Mouse (Mus musculus) gastrocnemius, adult 18-20 months (tissue): ENCODE data around the gene Mon2. TPM values are rescaled to one million over a fixed set of nuclear protein-coding genes. Genes with fewer than 3 reads are reported as not detected.

ENCODE experiments used
- DNase-seq: peaks from one replicate; pipeline ENCODE4 v3.0.0; 2021; ENCODE audit warnings: low spot score
- total RNA-seq, 2 experiments: library from RNA; stranded (reverse); gene quantifications; 2 replicates each; pipeline ENCODE4 v1.2.3; 2021

Mon2 gene
- total RNA-seq, 2 experiments from 2014 or later, result 31.4 to 34.8 TPM

DNA sequence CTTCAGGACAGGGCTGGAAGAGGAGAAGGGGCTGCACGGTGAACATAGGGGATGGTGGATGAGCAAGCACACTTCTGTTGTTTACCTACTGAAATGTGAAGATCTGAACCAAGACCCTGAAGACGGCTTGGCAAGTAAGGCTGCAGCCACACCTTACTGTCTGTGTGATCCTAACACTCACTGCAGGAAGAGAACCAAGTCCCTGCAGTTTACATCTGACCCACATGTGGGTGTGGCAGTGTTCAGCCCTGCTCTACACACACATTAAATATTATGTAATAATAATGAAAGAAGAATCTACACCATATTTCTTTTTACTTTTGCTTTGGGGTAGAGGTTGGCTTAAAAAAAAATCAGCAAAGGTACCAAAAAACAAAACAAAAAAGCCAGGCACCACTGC is 78.5 kb downstream of the Mon2 start:
- DNase-seq, result no peak

DNA sequence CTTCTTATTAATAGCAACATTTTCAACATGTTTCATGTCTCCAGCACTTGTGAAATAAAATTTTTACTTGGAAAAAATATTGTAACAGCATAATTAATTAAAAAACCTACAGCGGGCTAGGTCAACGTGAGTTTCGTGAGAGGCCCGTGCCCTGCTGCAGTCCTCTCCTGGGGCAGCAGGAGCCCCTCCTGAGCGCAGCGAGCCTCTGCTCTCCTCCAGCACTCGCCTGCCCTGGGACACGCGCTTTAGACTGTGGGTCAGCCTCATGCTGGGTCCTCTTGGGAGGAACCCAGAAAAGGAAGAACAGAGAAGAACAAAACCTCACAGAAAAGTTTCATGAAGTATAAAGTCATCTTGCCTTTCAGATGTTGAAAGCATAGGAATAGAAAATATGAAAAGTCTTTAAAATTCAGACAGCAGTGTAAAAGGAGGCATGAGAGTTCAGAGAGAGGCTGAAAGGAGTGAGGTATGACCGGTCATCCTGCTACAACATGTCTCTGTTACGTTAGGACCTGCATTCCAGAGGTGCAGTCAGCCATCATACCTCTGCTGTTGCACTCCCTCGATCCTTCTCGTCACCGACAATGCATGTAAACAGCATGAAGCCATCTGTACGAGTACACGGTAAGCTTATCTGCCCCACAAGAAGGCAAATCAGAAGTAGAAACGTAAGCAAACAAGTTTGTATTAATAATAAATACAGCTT is 81.8 kb downstream of the Mon2 start:
- DNase-seq, result no peak

DNA sequence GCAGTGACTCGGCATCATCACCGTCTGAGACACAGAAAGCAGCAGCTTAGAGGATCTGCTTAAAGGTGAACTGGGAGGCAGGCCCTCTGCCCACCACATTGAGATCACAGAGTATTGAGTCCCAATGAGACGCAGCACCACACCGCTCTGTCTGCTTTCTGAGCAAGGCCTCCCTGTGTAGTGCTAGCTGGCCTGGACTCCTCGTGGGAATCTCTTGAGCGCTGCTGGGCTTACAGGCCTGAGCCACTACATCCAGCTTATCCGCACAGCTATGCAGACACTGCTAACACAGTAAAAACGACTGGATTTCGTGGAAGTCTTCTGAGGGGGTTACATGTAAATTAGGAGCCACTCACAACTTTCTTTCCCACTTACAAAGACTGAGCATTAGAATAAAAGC is 84.7 kb downstream of the Mon2 start:
- DNase-seq, result no peak

DNA sequence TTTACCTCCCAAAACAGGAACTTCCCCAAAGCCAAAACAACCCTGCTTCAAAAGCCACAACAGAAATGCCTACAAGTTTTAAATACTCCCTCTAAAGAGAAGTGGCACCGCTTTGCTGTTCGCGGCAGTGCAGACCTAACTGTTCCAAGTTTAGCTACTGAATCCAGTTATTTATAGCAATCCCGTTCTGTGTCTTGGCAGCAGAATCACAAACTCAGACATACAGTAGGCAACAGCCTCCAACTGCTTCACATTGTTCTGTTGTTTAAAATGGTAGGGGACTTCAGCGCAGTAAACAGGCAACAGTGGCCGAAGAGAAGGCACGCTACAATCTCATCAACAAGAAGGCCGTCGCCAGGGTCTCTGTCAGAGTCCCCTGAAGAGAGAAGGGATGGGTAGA is 85.3 kb downstream of the Mon2 start:
- peak; percentile 36 for DNase-seq

DNA sequence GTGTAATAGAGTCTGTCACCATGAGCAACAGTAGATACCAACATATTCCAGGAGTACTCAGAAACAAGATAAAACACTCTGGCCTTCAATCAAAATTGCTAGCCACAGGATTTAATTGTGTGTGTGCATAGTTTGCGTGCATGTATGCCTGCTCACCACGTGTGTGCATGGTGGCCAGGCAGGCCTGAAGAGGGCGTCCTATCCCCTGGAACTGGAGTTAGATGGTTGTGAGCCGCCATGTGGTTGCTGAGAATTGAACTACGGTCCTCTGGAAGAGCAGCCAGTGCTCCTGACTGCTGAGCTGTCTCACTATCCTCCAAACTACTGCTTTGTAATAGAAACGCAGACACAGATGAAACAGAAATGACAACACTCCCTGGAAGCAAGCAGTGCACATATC is 85.7 kb downstream of the Mon2 start:
- no peak for DNase-seq

DNA sequence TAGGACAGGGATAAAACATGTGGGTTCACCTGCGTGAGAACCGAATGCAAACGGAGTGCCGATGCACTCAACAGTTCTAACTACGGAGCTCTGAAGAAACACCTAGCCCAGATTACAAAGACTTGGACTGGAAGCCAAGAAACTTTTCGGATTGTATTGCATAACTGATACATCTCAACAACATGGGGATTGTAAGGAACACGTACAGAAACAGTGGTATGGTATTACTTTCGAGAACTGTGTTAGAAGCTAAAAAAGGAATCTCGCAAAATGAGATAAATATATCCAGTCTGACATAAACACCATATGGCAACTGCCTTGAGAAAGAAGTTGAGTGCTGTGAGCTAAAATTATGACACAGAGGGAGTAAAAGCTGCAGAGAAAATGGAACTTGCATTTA is 86.4 kb downstream of the Mon2 start:
- DNase-seq, result no peak

DNA sequence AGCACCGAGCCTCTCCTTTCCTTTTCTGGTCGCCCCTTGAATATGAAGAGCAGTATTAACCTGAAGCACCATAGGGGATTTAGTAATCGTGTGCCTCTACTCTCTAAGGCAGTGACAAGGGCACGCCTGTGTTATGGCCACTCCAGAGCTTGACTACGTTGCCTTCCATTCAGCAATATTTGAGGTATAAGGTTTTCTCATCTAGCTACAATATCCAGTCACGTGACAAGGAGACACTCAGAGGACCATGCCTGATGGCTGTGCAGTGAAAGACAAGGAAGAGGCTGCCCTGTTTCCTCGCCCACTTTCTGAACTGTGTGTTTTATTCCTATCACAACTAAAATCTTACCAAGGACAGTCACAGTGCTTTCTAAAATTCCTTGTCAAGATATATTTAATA is 87.9 kb downstream of the Mon2 start:
- no peak for DNase-seq

DNA sequence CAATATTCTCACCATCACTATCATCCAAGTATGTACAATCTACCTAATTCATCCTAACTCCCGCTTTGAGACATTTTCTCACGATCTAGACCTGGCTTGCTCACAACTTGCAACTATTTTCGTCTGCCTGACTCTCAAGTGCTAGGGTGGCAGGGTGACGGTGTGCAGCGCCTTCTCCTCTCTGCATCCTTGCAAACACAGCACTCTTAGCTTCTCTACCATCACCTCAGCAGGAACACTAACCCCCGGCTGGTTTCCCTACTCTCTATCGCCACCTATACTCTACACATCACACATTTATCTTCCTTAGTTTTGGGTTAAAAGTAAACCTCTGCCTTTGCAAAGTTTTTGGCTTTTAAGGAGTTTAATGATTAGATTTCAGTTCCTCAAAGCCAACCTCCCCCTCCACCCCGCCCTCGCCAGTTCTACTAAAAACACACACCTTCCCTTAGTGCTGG is 88.6 kb downstream of the Mon2 start:
- DNase-seq, result peak; percentile 39

DNA sequence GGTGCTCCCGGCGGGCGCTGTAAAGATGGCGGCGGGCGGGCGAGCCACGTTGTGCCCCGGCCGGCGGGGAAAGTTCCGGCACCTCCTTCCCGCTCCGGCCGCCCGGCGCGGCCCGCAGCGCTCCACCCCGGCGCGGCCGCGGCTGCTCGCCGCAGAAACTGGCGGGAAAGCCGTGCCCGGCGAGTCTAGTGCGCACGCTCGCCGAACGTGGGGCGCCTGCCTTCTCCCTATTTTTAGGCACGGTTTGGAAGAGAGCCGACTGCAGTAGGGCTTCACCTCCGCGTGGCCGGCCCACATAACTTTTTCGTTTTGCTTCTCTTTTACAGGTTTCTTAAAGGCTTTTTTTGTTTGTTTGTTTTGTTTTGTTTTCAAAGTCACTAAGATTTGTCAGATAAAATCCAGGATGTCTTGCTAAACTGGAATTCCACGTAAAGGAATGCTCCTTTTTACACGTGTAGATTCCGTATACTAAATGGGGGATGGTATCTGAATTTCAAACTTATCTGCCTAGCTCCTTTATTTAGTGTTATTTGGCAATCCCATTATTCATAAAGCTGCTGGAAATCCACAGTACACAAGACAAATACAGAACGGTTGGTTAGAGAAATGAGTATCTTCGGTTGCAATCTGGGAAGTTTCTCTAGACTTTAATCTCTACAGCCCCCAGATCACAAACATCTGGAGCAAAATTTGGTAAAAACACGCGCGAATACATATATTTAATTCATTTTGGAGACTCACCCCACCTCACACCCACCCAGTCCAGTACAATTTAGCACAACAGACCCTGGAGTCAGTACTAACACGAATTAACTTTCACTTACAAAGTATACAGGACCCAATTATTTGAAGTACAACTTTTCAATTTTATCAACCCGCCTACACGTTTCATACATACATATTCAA is 89.7 kb downstream of the Mon2 start:
- peak; percentile 88 for DNase-seq

DNA sequence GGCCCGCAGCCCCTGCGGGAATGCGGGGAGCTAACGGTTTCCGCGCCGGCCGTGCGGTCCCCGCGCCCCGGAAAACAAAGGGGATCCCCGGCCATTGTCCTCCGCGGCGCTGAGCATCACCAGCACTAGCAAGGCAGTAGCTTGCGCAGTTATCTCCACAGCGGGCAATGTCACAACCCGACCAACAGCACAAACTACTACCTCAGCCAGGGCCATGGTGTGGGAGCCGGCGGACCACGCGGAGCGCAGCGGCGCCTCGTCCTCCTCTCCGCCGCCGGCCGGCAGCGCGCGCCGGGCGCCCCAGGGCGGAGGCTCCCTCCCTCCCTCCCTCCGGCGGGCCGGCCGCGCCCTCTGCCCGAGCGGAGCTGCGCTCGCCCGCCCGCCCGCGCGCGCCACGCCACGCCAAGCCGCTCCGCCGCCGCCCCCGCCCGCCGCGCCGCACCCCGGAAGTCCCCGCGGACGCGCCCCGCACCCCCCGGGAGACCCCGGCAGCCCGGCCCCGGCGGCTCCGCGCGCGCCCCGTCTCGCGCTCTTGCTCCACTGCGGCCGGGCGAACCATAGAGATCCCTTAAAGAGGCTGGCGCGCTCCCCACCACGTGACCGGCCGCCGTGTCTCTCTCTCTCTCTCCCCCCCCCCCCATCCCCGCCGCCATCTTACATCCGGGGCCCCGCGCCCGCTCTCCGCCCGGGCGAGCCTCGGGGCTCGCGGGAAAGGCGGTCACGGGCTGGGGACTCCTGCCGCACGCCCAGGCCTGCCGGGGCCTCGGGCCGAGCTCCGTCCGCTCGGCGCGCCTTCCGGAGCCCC is 90.6 kb downstream of the Mon2 start:
- peak; percentile 79 for DNase-seq

DNA sequence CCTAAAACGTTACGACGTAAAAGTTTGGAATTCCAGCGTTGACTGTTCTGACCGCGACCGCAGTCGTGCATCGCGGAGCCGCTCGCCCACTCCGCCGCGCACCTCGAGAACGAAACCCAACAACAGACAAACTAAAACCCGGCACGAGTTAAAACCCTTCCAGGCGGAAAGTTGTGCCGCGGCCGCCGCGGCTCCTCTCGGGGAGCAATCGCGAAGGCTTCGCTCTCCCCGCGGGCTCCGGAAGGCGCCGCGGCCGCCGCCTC is 91.1 kb downstream of the Mon2 start:
- DNase-seq, result peak; percentile 19

DNA sequence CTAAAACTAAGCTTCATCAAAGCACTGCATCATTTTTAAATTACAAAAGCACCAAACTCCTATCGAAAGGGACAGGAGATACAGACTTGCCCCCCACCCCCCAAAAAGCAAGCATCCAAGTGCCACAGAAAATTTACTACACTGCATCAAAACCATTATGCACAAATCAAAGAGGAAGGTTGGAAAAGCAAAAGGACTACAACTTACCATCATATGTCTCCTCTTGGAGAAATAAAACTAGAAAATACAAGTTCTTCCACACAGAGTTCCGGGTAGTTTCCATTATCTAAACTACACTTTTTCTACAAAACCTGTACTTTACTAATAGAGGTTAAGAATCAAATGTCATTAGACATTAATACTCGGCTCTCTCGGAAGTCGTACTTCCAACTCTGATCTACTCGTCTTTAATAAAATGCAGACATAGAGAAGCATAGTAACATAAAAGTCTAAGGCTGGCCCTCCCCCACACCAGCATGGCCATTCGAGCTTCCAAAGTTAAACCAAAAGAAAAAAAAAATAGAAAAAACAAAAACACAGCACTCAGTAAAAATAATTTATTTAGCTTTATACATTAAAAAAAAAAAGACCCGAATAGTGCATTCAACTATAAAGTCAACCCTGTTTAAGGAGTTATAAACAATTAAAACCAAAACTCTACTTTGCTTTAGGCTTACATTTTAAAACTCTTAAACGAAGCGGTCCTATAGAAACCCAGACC is 91.6 kb downstream of the Mon2 start:
- DNase-seq, result no peak

DNA sequence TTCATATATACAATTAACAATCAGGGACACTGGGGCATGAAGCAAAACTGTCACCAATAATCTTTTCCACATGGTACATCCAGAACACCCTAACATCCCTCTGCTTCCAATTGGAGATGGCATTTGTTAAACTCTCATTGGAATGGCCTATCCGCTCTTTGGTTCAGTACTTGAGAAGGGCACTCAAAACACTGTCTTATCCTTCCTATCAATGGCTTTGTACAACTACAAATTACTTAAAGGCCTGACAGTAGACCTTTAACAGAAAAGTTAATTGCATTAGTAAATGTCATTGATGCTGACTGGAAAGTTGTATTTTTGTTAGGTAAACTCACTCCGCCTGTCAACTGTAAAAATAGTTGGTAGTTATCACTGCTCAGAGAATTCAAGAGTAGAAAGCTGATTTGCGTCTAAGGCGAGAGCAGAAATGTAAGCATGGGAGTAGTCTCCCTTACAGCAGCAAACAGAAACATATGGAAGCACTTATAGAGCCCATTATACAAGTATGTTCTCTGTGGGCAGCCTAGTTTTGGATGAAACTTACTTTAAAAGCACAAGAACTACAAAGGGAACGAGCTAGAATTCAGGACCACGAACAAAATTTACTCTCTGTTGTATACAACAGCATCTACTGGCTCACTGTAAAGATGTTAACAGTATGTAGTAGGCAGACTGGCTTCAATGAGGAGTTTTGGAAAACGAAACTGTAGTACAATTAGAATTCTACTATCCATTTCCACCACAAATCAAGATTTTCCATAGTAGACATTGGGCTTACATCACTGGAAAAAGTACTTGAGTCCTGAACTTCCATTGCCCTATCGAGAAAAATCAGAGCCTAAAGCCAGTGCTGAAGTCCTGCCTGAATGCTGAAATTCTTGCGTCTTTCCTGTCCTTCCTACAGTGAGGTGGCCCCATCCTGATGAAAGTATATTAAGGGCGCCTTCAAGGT is 92.5 kb downstream of the Mon2 start:
- DNase-seq, result no peak

DNA sequence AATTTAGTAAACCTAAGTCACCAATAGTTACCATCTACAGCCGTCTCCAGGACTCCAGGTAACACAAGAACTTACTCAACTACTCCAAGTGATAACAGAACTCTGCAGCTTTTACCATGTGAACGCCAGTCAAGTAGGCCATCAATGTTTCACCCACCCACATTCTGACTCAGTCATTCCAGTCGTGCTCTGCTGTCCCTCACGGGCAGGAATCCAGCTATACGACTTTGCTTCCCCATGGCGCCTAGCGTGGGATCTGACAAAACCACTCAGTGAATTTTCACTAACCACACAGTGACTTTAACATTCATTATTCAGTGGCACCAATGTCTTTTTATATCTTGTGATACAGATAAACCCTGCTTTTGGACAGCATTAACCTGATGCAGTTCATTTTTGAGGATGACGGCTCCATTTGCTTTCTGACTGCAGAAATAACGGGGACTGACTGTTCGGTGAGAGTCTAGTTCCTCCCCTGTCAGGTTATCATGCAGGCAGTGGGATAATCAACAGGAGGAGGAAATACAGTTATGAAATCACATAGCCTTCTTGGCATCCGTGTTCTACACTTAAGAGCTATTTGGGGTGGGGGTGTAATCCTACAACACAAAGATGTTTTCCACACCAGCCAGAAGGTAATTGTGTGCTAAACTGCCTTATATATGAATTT is 93.3 kb downstream of the Mon2 start:
- no peak for DNase-seq

DNA sequence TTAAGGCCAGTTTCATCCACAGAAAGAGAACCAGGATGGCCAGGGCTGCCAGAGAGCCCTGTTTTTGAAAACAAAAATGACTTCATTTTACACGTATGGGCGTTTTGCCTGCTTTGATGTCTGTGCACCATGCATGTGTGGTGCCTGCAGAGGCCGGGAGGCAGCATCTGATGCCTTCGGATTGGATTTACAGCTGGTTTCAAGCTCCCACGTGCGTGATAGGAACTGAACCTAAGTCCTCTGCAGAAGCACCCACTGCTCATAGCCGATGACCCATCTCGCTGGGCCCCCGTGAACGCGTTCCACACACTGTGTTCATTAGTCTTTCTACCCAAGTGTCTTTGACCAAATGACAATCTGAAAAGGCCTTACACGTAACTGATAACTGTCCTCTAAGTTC is 96.2 kb downstream of the Mon2 start:
- no peak for DNase-seq

DNA sequence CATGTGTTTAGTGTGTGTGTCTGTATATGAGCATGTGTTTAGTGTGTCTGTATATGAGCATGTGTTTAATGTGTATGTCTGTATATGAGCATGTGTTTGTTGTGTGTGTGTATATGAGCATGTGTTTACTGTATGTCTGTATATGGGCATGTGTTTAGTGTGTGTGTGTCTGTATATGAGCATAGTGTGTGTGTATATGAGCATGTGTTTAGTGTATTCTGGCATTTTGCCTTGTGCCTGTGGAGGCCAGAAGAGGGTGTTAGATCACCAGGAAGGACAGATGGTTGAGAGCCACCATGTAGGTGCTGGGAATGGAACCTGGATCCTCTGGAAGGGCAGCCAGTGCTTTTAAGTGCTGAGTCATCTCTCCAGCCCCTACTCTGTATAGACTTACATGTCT is 96.9 kb downstream of the Mon2 start:
- DNase-seq, result no peak

DNA sequence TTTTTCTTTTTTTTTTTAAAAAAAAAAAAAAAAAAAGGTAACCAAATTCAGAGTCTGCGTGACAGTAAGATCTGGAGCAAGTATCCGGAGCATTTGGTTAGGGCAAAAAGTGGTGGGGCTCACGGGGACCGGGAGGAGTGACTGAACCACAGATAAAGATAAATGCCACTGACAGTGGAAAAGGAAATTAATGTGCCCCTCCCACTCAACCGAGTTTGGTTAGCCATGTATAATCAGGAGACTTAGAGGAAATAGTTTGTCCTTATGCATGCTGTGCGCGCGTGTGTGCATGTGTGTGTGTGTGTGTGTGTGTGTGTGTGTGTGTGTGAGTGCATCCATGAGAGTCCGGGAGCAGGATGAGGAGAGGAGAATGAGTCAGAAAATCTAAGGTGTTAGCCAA is 100.3 kb downstream of the Mon2 start:
- no peak for DNase-seq

DNA sequence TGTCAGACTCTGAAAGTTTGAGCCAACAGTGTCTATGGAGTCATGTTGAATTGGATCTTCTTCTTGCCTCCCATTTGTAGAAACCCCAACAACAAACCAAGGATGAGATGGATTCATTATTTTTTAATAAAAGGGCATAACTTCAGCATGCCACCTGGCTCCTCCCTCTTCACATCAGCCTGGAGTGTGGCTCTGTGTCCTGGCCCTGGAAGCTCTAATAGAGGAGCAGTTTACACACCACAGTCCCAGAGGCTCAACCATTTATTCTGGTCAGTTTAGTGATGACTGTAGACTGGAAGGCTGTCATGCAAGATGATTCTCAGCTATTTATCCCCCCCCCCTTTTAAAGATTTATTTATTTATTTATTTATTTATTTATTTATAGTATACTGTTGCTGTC is 103.1 kb downstream of the Mon2 start:
- no peak for DNase-seq

DNA sequence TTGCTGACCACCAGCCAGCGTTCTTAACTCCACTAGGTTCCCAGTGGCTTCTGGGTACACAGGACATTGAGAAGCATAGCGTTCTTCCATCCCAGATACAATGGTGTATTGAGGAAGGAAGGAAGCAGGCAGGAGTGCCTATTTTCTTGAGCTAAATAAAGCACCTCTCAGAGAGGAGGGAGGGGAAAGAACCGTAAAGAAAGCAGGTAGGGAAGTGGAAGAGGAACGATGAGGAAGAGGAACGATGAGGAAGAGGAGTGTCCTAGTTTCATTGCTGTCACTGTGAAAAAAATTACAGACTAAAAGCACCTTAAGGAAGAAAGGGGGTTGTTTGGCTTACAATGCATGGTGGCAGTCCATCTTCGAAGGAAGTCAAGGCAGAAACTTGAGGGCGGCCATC is 106.1 kb downstream of the Mon2 start:
- no peak for DNase-seq

DNA sequence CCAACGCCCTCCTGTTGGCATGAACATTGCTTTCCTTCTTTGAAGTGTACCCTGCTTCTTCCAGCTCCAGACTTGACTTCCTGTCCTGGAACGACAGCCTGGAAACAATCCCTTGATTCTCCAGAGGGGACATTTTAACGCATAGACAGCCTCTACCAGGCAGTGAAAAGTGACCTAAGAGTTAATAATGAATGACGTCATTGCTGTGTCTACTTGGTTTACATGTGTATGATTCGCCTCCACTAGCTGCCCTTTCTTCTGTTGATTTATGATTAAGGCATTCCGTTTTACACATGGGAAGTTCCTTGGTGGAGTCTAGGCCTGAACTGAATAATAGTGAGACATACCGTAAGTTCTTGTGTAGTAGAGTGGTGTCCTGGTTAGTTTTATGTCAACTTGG is 109.9 kb downstream of the Mon2 start:
- DNase-seq, result no peak
